Mouse (Mus musculus) lung, postnatal 36 days (tissue): ENCODE results near the gene Dennd1a.
A peak's percentile ranks its signal among the peaks of the same experiment; 100 is the strongest.

Experiments used
- DNase-seq: peaks from one replicate; pipeline ENCODE4 v3.0.0; 2022; ENCODE audit warnings: mixed read lengths

Gene Dennd1a

DNA sequence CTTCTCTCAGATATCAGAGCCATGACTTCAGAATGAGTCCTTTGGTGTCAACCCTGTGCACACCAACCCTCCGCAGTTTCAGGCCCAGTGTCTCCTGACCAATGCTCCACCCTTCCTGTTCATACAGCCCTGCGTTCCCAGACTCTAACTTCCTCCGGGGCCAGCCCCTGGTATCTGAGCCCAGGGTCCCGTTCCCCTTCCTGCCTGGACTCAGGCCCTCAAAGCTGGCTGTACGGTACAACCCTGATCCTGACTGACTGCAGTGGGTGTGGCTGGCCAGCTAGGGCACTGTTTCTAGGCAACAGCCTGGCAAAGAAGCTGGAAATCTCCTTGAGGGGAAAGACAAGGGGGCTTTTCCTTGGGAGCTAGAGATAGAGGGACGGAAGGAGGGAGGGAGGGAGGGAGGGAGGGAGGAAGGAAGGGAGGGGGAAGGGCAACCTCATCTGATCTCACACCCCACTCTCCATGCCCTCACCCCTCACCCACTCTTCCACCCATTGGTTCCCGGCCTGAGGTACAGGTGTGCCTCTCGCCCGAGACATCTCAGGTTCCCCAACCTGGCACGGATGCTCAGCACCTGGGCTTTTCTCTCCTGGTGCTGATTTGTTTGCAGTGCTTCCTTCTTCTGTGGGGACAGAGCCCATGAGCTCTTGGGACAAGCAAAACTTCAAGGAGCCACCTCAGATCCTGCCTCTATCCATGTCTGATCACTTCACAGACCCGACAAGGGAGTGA, 521.0 kb downstream of the Dennd1a start:
- peak; percentile 41 for DNase-seq

DNA sequence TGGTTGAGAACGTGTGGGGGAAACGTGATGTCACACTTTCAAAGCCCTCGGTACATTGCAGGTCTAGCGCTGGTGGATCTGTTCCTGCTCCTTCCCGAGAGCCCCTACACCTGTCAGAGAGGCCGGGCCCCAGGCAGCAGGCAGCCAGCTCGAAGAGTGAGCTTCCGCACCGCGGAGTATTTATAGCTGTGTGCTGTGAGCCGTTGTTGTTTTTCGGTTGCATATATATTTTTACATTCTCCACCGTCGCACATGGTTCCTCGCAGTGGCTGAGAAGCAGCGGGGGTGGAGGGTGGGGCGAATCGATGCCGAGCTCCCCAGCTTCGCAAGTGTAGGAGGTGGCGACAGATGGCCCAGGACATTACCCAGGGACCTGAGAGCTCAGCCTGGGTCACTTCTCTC, 522.1 kb downstream of the Dennd1a start:
- peak; percentile 35 for DNase-seq

DNA sequence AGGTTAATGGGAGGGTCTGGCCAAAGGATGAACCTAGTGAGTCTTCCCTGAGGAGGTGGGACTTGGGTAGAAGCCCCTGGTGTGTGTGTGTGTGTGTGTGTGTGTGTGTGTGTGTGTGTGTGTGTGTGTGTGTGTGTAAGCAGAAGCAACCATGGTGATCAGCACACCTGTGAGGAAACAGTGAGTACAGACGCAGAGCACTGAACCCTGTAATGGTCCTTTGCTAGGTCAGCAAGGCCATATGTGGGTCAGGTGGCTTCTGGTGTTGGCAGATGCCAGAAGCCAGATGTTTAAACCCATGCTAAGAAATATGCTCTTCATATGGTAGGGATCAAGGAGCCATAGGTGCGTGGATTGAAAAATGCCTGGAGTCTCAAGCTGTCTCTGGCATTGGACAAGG, 522.7 kb downstream of the Dennd1a start:
- DNase-seq, result no peak

DNA sequence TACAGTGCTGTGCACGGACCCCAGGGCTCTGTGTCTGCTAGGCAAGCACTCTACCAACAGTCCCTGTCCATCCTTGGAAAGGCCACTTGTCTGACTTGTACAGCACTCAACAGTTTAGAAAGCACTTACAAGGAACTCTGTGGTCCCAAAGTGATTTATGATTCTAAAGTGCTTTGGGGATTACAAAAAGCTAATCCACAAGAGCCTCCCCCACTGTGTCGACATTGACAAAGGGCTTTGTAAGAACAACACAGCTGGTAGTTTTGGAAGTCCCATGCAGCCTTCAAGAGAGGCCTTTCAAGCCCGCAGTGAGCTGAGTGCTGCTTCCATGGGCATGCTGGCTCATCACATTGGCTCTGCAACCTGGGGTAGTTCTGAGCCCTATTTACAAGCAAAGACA, 523.6 kb downstream of the Dennd1a start:
- no peak for DNase-seq

DNA sequence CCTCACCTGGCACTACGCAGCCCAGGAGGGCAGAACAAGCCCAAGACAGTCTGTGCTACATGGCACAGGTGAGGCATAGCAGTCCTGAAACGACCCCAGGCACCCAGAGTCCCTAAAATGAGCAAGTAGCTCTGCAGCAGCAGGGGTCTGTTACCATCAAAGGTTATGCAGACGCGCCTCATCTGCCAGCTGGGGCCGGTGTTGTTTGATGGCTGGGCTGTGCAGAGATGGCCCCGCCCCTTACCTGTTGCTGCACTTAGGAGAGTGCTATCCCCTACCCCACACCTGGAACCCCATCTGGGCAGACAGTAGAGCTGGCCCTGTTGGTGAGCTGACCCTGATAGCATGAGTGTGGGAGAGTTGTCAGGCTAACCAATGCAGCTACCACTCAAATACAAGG, 526.6 kb downstream of the Dennd1a start:
- DNase-seq, result no peak

DNA sequence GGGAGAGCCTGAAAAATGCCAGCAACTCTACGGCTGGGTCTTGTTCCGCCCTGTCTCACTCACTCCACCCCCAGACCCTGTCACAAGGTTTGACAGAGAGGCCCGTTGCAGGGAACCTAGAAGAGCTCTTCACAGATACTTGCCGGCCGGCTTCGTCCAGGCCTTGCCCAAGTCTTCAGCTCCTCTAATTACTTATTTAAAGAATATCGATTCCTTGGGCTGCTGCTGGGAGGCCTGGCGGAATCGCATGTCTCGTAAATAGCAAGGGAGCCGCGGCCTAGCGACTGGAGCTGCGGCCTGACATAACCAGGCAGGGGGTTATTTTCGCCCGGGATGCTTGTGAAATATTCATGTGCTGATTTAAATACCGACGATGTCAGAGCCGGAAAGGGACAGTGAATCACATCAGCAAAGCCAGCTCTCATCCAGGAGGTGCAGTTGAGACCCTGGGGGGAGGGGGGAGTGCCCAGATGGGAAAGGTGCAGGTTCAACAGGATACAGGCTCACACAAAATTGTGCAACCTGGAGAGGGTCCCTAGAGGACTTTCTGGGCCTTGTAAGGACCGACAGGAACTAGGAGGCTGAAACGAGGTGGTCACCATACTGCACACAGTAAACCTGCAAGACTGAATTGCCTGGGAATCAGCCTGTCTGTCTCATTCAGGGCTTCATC, 528.7 kb downstream of the Dennd1a start:
- DNase-seq, result peak; percentile 53

DNA sequence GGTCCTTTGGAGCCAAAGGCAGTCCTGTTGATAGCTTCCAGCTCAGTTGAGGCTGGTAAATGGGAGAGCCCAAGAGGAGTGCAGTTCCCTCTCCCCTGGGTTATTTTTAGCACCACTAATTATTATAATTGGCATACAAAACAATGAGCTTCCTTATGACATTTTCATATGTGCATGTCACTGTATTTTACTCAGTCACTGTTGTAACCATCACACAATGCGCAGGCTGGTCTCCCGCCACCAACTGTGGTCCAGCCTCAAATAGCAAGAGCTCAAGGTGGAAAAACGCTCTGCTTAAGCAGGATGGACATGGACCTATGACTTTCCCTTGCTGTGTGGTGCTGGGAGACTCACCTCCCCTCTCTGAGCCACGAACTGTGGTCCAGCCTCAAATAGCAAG, 529.4 kb downstream of the Dennd1a start:
- no peak for DNase-seq

DNA sequence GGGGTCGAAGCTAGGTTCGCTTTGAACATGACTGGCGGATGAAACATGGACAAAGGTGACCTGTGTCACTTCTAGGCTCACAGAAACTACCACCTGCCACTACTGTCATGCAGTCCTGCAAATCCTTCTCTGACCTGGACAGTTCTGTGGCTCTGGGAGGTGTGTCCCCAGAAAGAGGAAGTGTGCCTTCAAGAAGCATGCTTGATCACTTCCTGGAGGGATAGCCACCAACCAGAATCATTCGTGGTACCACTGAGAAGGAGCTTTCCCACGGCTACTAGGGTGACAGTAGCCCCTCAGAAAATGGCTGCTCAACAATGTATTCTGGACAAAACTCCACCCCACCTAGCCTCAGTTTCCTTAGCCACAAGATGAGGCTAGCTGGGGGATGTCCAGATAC, 530.2 kb downstream of the Dennd1a start:
- no peak for DNase-seq

DNA sequence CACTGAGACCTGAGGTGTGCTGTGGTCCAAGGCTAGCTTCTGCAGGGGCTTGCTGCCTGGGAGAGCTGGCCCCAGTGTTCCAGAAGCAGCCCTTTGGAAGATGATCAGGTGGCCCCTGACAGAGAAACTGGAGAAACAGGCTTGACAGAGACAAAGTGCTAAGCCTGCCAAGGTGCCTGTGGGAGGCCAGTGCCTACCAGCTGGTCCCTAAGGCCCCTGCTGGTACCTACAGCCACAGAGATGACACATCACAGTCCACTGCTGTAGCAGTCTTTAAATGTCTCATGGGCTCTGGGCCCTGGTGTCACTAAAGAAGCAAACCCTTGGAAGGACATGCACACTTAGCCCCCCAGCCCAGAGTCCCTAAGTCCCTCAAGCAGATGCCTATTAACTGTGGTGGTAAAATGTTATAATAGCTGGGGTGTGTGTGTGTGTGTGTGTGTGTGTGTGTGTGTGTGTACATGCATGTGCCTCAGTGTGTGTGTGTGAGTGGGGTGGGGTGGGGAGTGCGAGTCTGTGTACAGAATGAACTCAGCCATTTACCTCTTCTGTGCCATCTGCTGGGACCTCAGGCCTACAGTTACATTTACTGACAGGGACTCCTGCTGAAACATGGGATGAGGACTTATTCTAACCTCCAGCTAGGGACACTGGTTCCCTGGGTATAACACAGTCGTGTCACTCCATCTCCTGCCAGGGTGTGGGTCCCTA, 530.8 kb downstream of the Dennd1a start:
- DNase-seq, result no peak

DNA sequence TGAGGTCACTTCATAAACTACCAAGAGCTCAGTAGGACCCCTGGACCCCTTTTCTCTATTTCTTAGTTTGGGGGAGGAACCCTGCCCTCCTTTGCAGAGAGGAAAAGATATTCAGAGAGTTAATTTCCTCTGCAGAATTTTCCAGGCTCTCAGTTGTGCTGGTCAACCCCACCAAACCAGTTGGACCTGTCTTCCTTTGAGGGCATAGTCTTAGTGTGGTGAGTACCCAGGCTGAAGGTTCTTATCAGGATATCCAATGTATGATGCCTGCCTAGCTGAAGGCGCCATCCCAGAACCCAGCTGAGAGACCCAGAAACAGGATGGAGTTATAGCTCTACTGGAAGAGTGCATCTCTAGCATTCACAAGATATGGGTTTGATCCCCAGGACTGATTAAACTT, 536.1 kb downstream of the Dennd1a start:
- peak; percentile 43 for DNase-seq

DNA sequence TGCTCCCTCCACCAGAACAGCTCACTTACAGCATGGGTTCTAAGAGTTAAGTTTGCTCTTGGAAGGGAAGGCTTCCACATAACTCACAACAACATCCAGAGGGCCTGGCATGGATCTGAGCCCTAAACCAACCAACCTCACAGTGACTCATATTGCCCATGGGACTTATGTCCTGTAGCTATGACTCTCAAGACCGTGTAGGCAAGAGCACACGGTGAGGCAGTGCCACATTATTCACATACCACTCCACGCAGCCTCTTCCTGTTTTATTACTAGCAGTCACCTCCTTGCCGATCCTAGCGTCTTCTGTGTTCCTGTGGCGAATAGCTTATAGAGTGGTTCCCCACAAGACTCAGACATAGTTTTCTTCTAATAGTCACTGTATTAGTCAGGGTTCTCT, 537.9 kb downstream of the Dennd1a start:
- no peak for DNase-seq
